Mouse (Mus musculus) left cerebral cortex, postnatal 36 days (tissue): ENCODE measurements around the gene Mfsd11. TPM values are rescaled to one million over a fixed set of nuclear protein-coding genes. Genes with fewer than 3 reads are reported as not detected.
A peak's percentile ranks its signal among the peaks of the same experiment; 100 is the strongest.
"Not testable (repeated sequence)": the region's sequence is repeated elsewhere in the genome, so short reads cannot be mapped to it uniquely, and the experiment has no call there.

Experiments
- DNase-seq, 2 experiments: peaks; one replicate each; pipeline ENCODE4 v3.0.0; 2021 to 2022; ENCODE audit warnings: low spot score in 2 of 2, mixed read lengths in 1 of 2
- intact Hi-C: fragments of 180-260 bp; cut with DNase I; formaldehyde crosslinking; loops from one replicate; pipeline ENCODE4 v1.15.1; 2025
- total RNA-seq, 2 experiments: library from RNA; stranded (reverse); gene quantifications; 2 replicates each; pipeline ENCODE4 v1.2.3; 2021

Mfsd11 gene
- total RNA-seq, 2 experiments from 2014 or later = 33.2 to 41.6 TPM

DNA sequence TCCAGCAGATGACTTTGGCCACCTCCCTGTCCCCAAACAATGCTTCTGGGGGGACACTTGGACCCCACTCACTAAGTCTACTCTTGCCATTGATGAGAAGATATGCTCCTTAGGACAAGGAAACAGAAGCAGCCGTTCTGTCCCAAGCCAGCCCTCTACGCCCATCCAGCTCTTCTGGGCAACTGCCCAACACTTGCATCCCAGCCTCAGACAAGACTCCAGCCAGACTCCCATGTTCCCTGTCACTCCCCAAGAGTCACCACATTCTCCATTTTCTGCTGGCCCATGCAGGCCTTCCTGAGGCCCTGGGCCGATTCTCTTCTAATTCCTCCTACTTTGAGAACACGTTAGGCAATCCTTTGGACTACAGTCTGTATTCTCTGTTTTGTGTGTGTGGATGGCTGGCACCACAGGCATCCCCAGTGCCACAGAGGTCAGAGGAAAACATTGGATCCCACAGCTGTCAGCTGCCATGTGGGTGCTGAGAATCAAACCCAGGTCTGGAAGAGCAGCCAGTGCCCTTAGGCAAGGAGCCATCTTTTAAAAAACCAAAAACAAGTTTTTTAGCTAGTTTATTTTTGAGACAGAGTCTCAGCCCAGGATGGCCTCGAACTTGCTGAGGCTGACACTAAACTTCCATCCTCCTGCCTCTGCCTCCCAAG, 32.2 kb upstream of the Mfsd11 start:
- DNase-seq = no peak
- intact Hi-C loops = no loop called here

DNA sequence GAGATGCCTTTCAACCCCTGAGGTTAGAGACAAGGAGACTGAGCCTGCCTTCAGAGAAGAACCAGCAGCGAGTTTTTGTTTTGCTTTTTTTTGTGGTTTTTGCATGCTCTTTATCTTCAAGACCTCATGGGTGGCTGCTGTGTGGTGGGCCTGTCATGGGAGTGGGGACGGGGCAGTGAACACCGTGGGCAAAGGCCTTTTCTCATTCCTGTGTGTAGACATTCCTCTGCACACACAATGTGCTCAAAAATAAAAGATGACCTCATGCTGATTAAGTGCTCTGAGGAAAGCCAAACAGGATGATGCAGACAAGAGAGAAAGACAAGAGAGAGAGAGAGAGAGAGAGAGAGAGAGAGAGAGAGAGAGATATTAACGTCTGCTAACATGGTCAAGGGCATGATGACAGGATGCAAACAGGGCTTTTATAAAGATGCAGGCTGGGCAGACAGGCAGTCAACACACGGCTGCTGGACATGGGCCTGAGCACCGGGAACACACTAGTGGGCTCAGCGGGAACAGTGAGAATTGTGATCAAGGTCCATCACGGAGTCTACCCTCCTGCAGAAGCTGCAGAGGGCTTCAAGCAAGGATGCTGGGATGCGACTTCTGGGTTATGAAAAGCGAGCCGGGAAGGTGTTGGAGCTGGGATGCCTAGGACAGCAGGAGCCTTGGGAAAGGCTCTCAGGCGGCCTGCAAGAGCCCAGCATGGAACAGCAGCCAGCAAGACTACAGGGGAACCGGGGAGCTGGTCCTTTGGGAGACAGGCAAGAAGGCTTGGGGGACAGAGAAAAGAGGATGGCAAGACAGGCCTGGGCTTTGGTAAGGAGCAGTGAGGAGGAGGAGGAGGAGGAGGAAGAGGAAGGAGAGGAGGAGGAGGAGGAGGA, 30.9 kb upstream of the Mfsd11 start:
- intact Hi-C loops = no loop called here
- DNase-seq = no peak

DNA sequence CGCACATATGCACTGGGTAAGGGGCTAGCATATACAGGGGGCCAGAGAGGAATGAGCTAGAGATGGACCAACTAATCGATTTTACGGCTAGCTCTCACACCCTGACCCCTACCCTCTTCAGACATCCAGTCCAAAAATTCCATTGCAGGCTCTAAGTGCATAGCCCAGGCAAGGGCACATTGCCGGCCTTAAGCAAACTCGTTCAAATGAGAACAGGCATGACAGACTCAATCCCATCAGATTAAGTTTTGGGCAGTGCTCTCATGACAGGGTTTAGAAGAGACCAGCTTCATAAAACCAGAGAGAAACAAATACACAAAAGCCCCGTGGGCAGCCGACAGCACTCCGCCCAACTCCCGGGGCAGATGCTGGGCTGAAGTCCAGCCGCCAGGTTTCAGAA, 30.0 kb upstream of the Mfsd11 start:
- no peak for DNase-seq
- intact Hi-C loops = no loop called here

DNA sequence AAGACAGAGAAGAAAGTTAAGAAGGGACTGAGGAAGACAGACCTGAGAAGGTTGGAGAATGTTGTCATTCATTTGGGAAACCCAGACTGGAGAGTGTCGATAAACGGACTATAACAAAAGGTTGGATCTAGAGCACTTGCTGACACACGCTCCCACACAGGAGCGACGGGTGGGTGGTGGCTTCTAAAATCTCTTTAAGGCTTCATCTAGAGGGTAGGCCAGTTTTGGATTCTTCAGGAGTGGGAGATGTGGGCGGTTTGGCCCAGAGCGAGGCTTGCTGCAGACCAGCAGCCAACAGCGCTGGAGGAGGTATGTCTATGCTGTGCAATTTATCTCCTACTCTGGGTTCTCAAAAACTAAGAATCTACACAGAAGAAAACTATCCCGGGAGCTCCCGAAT, 29.6 kb upstream of the Mfsd11 start:
- intact Hi-C loops = no loop called here
- peak; percentile 23 to 45 for DNase-seq

DNA sequence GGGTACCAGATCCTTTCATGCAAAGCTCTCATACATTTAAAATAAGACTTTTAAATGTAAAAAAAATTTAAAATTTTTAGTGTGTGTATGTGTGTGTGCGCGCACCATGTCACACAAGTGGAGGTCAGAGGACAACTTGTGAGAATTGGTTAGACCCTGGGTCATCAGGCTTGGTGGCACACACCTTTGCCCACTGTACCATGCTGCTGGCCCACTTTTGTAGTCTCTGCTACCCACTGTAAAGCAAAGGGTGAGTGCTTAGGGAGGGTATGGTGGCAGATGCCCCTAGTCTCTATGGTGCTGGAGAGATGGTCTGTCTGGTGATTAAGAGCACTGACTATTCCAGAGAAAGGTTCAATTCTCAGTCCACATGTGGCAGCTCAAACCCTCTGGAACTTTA, 29.0 kb upstream of the Mfsd11 start:
- intact Hi-C loops = no loop called here
- DNase-seq = no peak

DNA sequence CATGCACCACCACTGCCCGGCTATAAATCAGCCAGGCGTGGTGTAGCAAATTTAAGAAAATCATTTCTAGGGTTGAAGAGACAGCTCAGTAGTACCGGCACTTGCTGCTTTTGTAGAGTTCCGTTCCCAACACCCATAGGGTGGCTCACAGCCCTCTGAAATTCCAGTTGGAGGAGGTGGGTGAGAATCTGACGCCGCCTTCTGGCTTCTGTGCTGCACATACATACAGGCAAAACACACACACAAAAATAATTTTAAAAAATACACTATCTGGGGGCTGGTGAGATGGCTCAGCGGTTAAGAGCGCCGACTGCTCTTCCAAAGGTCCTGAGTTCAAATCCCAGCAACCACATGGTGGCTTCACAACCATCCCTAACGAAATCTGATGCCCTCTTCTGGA, 28.4 kb upstream of the Mfsd11 start:
- intact Hi-C loops = not testable (repeated sequence)
- DNase-seq = peak in 1 of 2 experiments; percentile 43

DNA sequence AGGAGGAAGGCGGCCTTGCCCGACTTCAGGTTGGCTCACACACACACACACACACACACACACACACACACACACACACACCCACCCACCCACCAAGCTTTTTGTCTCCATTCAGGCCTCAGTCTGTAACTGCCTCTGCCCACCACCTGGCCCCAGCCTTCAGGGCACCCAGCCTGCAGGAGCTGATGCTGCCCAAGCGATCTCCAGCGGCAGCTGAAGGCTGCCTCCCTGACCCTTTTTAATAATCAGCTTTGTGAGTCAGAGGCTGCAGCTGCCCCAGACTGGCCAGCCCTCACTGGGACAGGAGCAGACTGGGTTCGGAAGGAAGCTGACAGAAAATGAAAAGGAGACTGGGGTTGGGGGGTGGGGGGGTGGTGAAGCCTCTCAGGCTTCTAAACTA, 27.0 kb upstream of the Mfsd11 start:
- DNase-seq = no peak
- intact Hi-C loops = no loop called here

DNA sequence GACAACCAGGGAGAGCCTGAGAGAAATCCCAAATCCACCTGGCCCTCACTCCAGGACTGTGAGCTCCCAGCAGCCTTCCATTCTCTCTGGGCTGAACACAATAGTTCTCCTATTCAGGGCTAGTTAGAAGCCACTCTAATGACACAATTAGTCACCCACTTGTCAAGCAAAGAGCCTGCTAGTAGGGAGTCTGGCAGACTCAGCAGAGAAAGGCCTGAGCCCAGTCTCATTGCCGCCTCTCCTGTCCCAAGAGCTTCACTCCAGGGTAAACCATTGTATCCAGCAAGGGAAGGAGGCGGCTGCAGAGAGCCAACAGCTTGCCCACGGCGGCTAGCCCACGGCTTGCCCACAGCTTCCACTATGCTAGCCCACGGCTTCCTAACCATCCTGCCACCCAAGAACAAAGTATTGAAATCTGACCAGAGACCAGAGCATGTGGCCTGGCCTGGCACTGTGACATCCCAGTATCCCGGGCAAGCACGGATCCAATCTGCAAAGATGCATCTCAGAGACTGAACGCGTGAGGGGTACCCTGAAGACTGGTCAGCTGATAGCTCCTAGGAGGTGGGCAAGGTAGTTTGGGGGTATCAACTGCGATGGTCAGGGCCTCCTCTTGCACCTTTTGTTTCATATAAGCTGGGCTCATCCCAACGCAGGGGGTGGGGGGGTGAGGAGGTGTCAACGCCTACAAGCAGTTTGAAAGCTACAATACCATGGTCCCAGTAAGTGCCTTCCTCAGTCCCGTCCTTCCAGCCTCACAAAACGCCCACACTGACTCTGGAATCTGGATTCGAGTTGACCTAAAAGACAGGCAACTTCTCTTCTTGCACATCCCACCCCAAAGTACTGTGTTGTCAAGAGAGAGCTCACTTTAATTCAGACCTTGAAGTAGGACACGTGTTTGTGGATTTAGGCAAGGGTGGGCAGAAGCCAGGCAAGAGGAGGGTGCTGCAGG, 25.4 kb upstream of the Mfsd11 start:
- no peak for DNase-seq

DNA sequence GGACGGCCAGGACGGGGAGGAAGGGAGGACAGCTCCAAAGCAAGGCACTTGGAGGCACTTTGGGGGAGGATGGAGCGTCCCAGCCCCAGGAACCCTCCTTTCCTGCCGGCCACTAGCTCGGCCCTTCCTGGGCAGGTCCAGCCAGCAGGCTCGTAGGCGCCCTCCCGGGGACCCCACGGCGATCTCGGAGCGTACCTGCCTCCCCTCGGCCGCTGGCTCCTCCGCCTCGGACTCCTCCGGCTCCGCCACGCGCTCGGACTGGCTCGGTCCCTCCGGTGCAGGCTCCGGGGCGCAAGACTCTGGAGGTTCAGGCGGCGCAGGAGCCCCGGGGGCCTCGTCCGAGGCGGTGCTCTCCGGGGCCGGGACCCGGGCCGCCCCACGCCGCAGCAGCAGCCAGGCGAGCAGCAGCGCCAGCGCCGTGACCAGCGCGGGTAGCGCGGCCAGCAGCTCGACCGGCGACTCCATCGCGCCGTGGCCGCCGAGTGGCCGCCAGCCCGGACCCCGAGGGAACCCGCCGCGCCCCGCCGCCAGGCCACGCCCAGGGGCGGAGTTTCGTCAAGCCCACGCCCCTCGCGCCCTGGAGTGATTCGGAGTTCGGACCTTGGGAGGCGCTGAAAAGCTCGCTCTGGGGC, 24.6 kb upstream of the Mfsd11 start, which contains the start of gene Mxra7:
Gene Mxra7, minus strand, starts transcription at position 513 of the 632 bp plus-strand sequence.
- peak; percentile 61 to 65 for DNase-seq
- intact Hi-C loops = no loop called here

More for the DNA sequence above, 25.4 kb upstream of the Mfsd11 start:
- intact Hi-C loops = no loop called here

DNA sequence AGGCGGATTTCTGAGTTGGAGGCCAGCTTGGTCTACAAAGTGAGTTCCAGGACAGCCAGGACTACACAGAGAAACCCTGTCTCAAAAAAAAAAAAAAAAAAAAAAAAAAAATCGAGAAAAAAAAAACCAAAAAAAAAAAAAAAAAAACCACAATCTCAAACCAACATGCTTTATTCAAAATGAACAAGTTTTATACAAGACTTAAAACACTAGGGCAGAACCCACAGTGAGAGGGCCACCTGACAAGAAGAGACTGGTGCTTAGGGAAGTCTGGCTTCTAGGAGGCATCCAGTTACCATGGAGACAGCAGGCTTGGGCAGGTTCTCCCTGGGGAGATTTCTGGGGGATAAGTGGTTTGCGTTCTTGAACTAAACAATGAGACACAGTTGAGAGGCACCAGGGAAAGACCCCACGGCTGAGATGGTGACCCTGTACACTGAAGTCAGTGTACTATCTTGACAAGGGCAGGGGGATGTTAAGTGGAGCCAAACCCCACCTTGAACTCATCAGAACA, 20.0 kb upstream of the Mfsd11 start:
- DNase-seq = no peak
- intact Hi-C loops = no loop called here

DNA sequence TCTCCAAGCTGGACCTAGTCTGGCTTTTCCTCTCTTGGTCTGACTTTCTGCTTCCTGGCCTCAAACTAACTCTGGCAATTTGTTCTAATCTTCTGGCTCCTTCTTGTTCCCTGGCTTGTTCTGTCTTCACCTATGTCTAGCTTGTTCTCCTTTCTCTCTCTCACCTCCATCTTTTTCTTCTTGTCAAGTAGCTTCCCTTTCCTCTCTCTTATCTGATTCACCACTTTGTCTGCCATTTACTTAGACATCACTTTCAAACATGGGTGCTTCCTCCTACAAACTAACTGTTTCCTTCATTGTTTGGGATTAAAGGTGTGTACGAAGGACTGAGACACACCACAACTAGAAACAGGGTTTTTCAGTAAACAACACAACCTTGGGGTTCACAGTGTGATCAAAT, 17.3 kb upstream of the Mfsd11 start:
- no peak for DNase-seq
- intact Hi-C loops = no loop called here

DNA sequence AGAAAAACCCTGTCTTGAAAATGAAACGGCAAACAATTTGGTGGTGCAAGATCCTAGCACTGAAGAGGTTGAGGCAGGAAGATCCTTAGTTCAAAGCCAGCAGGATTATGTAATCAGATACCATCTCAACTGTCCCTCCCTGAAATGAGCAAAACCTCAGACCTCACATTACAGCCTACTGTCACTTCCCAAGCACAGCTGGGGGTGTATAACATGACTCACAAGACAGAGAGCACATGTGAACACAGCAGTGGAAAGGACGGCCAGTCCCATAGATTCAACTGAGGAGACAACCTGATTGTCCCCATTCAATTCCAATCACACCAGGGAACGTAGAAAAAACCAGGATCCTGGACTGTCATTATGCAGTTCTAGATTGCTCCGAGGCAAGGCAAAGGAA, 16.0 kb upstream of the Mfsd11 start:
- no peak for DNase-seq
- intact Hi-C loops = no loop called here

DNA sequence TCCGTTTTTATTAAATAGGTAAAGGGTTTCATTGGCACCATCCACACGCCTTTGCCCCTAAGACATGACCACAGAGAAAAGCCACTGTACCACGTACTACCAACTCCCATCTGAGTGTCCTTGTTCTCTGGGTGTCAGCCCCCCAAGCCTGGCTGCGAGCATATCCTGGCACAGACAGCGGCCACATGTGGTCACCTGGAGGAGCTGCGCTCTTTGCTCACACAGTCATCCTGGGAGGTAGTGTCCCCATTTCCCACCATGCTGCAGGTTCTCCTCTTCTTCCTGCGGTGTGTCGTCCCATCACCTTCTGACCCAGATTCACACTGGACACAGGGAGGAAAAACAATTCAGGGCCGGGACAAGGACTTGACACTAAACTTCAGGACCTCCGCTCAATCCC, 14.8 kb upstream of the Mfsd11 start:
- no peak for DNase-seq
- intact Hi-C loops = no loop called here

DNA sequence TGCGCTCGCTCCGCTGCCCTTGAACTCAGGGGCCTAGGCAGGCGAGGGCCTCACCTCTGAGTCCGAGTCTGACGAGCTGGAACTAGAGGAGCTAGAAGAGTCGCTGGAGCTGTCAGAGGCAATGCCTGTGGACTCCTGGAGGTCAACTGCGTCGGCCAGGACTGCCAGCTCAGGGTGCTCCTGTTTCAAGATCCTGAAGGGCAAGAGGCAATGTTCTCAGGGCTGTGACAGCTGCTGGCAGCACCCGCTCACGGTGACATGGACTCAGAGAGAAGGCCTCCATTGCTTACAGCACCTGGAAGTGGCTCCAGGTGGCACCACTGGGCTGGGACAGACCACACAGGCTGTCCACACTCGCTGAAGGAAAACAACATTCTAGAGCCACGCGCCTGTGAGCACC, 13.3 kb upstream of the Mfsd11 start:
- intact Hi-C loops = no loop called here
- no peak for DNase-seq

DNA sequence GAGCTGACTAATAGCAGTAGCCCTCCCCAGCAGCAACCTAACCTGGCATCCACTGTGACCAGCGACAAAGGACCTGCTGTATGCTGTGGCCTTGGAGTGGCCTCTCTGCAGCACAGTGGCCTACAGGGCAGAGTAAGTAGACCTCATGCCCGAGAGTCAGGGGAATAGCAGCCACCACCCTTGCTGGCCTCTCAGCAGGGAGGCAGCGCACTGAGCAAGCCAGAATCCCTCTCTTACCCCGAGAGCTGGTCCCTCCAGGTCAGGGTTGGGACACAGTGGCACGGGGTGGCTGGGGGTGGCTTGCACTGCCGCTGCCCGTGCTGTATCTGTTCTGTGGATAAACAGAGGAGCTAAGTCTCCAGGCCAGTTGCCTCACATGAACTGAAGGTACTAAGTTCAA, 12.6 kb upstream of the Mfsd11 start:
- no peak for DNase-seq

DNA sequence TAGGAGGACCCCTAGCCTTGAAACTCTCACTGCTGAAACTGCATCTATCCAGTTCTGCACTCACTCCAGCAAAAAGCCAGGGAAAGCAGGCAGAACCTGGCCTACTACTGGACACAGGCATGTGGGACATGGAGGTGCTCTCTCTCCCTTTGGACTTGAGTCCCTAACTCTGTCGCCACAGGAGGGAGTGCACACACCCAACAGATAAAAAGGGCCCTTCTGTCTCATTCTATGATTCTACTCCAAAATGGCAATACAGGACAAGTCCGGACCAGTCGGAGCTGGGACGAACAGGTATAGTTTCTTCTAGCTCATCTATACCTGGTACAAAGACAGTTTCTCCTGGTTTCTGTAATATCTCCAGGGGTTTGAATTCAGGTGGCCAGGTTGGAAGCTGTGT, 11.5 kb upstream of the Mfsd11 start:
- intact Hi-C loops = no loop called here
- DNase-seq = no peak

More for the DNA sequence above, 12.6 kb upstream of the Mfsd11 start:
- intact Hi-C loops = no loop called here

DNA sequence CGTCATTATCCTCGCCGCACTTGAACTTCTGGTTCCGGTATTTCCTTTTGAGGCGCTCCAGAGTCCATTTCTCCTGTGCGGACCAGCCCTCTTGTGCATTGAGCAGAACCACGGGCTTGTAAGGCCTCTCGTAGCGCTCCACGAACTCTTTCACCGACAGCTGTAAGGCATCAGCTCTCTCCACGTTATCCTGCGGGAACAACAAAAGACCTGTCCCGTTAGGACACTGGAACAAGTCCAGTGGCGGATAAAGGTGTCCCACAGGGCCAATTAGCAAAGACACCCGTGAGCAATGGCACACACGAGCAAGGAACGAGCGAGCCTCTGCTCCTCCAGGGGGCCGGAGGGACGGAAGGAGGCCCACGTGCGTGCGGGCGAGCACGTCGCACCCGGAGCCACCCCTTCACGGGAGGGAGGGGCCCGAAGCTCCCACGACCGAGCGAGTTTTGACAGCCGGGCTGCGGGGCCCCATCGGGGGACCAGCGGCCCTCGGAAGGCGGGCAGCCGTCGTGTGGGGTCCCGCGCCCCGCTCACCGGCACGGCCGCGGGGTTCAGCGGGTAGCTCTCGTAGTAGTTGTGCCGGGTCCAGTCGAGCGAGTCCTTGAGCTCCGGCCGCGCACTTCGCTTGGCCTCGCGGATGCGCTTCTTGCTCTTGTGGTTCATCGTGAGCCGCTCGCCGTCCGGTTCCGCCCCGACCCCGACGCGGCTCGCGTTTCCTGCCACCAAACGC, 9.5 kb upstream of the Mfsd11 start:
- peak; percentile 76 to 80 for DNase-seq
- intact Hi-C loops = loop anchor here (1.0 kb wide), 1 partner anchor 11 kb away; the partner anchor contains the start of gene Srsf2
